Mouse (Mus musculus) testis, adult 2 months (tissue): Measurements from ENCODE around the gene Fbxw4.

Source experiments
- CTCF ChIP-seq: fragments of 200-500 bp; IDR thresholded peaks from 2 replicates; pipeline ENCODE4 v1.5.1; 2012; ENCODE audit warnings: low read depth, mild to moderate bottlenecking, inconsistent platforms, low read length, moderate library complexity; ENCODE audit not compliant: control insufficient read depth, insufficient read depth, insufficient replicate concordance
- POLR2A ChIP-seq: fragments of 200-500 bp; IDR thresholded peaks from 2 replicates; pipeline ENCODE4 v1.6.1; 2012; ENCODE audit warnings: low read depth, mild to moderate bottlenecking, inconsistent platforms, low read length, moderate library complexity; ENCODE audit not compliant: control insufficient read depth

GRCm38 (mm10) chr19:45540657-45541408, 119.3 kb downstream of the Fbxw4 start:
- no peak for TF ChIP-seq POLR2A
- no peak for TF ChIP-seq CTCF
